Mouse (Mus musculus): ENCODE measurements at regions not wholly inside any gene's neighbourhood (a gene's known extent, or its start where the extent isn't known, plus 50 kb on each side); places are given as distances from the start of the nearest gene placed in this dataset.

GRCm38 (mm10) chr13:97473971-97474365 lies 233.1 kb downstream of the Enc1 start:
- TF ChIP-seq CTCF (IDR thresholded peaks at IDR 0.05; ENCODE audit: control insufficient read depth, insufficient read depth, insufficient read length) (no peak), FOSL1 (IDR thresholded peaks at IDR 0.05; ENCODE audit: insufficient read depth, low read length, poor library complexity, severe bottlenecking) (no peak), MYOD1 (IDR thresholded peaks at IDR 0.05; ENCODE audit: control insufficient read depth, insufficient read length, low read depth) (no peak)

All from C2C12 (cell line).